29 mouse cellular contexts compared by ENCODE assay signal in the genomic region with DNA sequence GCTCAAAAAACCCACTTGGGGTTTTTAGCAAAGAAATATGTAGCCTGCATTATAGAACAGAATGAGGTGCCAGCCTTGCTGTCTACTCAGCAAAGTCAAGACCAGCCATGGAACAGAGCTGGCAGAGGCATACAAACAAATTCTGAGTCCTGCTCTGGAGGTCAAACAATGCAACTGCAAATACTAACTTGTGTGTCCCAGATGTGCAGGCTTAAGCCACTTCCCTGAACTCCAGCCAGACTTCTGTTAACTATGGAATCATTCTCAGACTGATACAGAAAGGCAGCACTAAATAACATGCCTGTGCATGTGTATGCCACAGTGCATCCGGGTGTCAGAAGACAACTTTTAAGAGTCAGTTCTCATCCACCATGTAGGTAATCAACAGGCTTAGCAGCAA. TPM values are rescaled to one million over a fixed set of nuclear protein-coding genes. Genes with fewer than 3 reads are reported as not detected.
DNase-seq lines count a peak whose midpoint lies in the region; ATAC-seq and TF ChIP-seq lines count a peak whose summit lies in the region.
"Had no signal": no experiment of that assay in that cellular context is flagged by ENCODE, and none has a peak within 500 bp of the region (broad histone marks: within the 10 kb centered on the region; RNA-seq: fewer than 3 reads in every experiment).

No protein-coding gene starts in this region.

- TF ChIP-seq EP300 in stomach, postnatal 0 days (optimal IDR thresholded peaks at IDR 0.05): no peak

- no peaks in the 10 kb centered on the region for H3K36me3 ChIP-seq in limb, embryonic 14.5 days (ENCODE audit: control insufficient read depth, insufficient read depth, low read length)
- H3K36me3 ChIP-seq in limb, embryonic 10.5 days: peaks cover 32% of the 10 kb centered on the region
- H3K36me3 ChIP-seq in stomach, embryonic 15.5 days: peaks cover 2% of the 10 kb centered on the region; the same call in 1 of the 2 replicates
- H3K36me3 ChIP-seq in stomach, postnatal 0 days (ENCODE audit: control insufficient read depth, insufficient read depth, low read length): no peaks in the 10 kb centered on the region
- peaks cover 15% of the 10 kb centered on the region for H3K36me3 ChIP-seq in forebrain, embryonic 13.5 days (ENCODE audit: poor library complexity, severe bottlenecking)
- H3K36me3 ChIP-seq: heart, embryonic 15.5 days; lung, embryonic 15.5 days had no signal

- peak; percentile 27 for DNase-seq in limb, embryonic 14.5 days (ENCODE audit: low spot score)
- DNase-seq in limb, embryonic 10.5 days (ENCODE audit: low spot score): no peak
- DNase-seq in stomach, postnatal 0 days (ENCODE audit: low spot score): no peak
- DNase-seq in fat pad, adult 2 months (ENCODE audit: extremely low read depth, low read depth, low spot score): peak; percentile 45
- DNase-seq in Muller cell, postnatal 12 days (ENCODE audit: inconsistent ontology term): no peak
- DNase-seq: adrenal gland, postnatal 10 days; B cell, adult 2 months; cerebellum, adult 11 months; cerebellum, adult 9-11 months; embryo, embryonic 11 days; gastrocnemius, postnatal 14 days; heart, adult 11 months; heart, postnatal 36 days; kidney, adult 9 months; kidney, postnatal 10 days; layer of hippocampus, adult 9-11 months; liver, embryonic 13.5 days; midbrain, embryonic 14.5 days; thymus, postnatal 14 days had no signal

- ATAC-seq in limb, embryonic 14.5 days (ENCODE audit: low FRiP score, low read depth): no peak
- ATAC-seq in stomach, embryonic 15.5 days (ENCODE audit: insufficient read depth, low FRiP score, low read depth): no peak
- no peak; the same call in 1 of the 2 replicates for ATAC-seq in stomach, postnatal 0 days (ENCODE audit: low FRiP score, low TSS enrichment)
- no peak for ATAC-seq in forebrain, embryonic 13.5 days
- ATAC-seq: forebrain, embryonic 16.5 days; intestine, embryonic 16.5 days had no signal

- no peak overlapping the region for H3K4me3 ChIP-seq in limb, embryonic 14.5 days (replicated peaks; ENCODE audit: low read length)
- no peak overlapping the region for H3K4me3 ChIP-seq in limb, embryonic 10.5 days
- no peak overlapping the region for H3K4me3 ChIP-seq in stomach, embryonic 15.5 days (replicated peaks)
- H3K4me3 ChIP-seq in stomach, postnatal 0 days (ENCODE audit: low read depth, low read length): no peak overlapping the region
- H3K4me3 ChIP-seq in forebrain, embryonic 13.5 days: no peak overlapping the region
- H3K4me3 ChIP-seq: embryonic facial prominence, embryonic 13.5 days; heart, embryonic 10.5 days; heart, embryonic 15.5 days; hindbrain, embryonic 12.5 days; limb, embryonic 12.5 days; liver, embryonic 13.5 days; lung, embryonic 15.5 days had no signal

- 50% methylated on average over 1 of the region's 1 CpGs for WGBS in limb, embryonic 14.5 days
- WGBS in limb, embryonic 10.5 days: 96% methylated on average over 1 of the region's 1 CpGs
- WGBS in stomach, embryonic 15.5 days: 80% methylated on average over 1 of the region's 1 CpGs
- WGBS in stomach, postnatal 0 days: 29% methylated on average over 1 of the region's 1 CpGs
- 98% methylated on average over 1 of the region's 1 CpGs for WGBS in forebrain, embryonic 13.5 days

- H3K27ac ChIP-seq in limb, embryonic 14.5 days (replicated peaks; ENCODE audit: low read depth, low read length): no peak overlapping the region
- H3K27ac ChIP-seq in limb, embryonic 10.5 days: no peak overlapping the region
- peak overlapping the region; percentile 52; the same call in 1 of the 2 replicates for H3K27ac ChIP-seq in stomach, embryonic 15.5 days
- H3K27ac ChIP-seq in stomach, postnatal 0 days (replicated peaks): no peak overlapping the region; the same call in 1 of the 2 replicates
- no peak overlapping the region for H3K27ac ChIP-seq in forebrain, embryonic 13.5 days
- H3K27ac ChIP-seq: embryonic facial prominence, embryonic 13.5 days; heart, embryonic 10.5 days; heart, embryonic 15.5 days; hindbrain, embryonic 12.5 days; limb, embryonic 12.5 days; liver, embryonic 13.5 days; lung, embryonic 15.5 days had no signal

- no peaks in the 10 kb centered on the region for H3K27me3 ChIP-seq in limb, embryonic 14.5 days (ENCODE audit: control insufficient read depth, insufficient read depth, low read length)
- no peaks in the 10 kb centered on the region for H3K27me3 ChIP-seq in limb, embryonic 10.5 days (ENCODE audit: low read depth, poor library complexity, severe bottlenecking)
- H3K27me3 ChIP-seq in stomach, embryonic 15.5 days (replicated peaks): no peaks in the 10 kb centered on the region
- no peaks in the 10 kb centered on the region for H3K27me3 ChIP-seq in stomach, postnatal 0 days (ENCODE audit: control insufficient read depth, insufficient read depth, low read length)
- no peaks in the 10 kb centered on the region for H3K27me3 ChIP-seq in forebrain, embryonic 13.5 days
- H3K27me3 ChIP-seq: embryonic facial prominence, embryonic 13.5 days; heart, embryonic 15.5 days; hindbrain, embryonic 12.5 days; limb, embryonic 12.5 days; liver, embryonic 13.5 days; lung, embryonic 15.5 days had no signal

- no peak for TF ChIP-seq CTCF in stomach, postnatal 0 days (IDR thresholded peaks at IDR 0.05; ENCODE audit: low read depth)

- H3K4me1 ChIP-seq in limb, embryonic 14.5 days (ENCODE audit: control insufficient read depth, insufficient read depth, low read length): 0 out of 2 replicates have a peak, but pooled peaks cover 3% of the 10 kb centered on the region
- peaks cover 4% of the 10 kb centered on the region for H3K4me1 ChIP-seq in limb, embryonic 10.5 days
- H3K4me1 ChIP-seq in stomach, embryonic 15.5 days: peaks cover 12% of the 10 kb centered on the region; the same call in 1 of the 2 replicates
- no peaks in the 10 kb centered on the region for H3K4me1 ChIP-seq in stomach, postnatal 0 days (replicated peaks; ENCODE audit: control insufficient read depth, insufficient read depth)
- peaks cover 9% of the 10 kb centered on the region for H3K4me1 ChIP-seq in forebrain, embryonic 13.5 days
- H3K4me1 ChIP-seq: limb, embryonic 12.5 days; lung, embryonic 15.5 days had no signal

- H3K4me2 ChIP-seq in limb, embryonic 14.5 days (replicated peaks; ENCODE audit: low read depth, low read length, severe bottlenecking): no peak overlapping the region
- H3K4me2 ChIP-seq in stomach, embryonic 15.5 days: no peak overlapping the region
- no peak overlapping the region for H3K4me2 ChIP-seq in stomach, postnatal 0 days (replicated peaks; ENCODE audit: low read depth)
- no peak overlapping the region for H3K4me2 ChIP-seq in forebrain, embryonic 13.5 days
- H3K4me2 ChIP-seq: embryonic facial prominence, embryonic 13.5 days; heart, embryonic 15.5 days; hindbrain, embryonic 12.5 days; limb, embryonic 12.5 days; liver, embryonic 13.5 days; lung, embryonic 15.5 days had no signal

- no peak overlapping the region for H3K9ac ChIP-seq in limb, embryonic 14.5 days (ENCODE audit: low read depth, low read length, severe bottlenecking)
- no peak overlapping the region for H3K9ac ChIP-seq in stomach, embryonic 15.5 days
- H3K9ac ChIP-seq in stomach, postnatal 0 days (ENCODE audit: low read length): no peak overlapping the region
- no peak overlapping the region for H3K9ac ChIP-seq in forebrain, embryonic 13.5 days
- H3K9ac ChIP-seq: embryonic facial prominence, embryonic 13.5 days; heart, embryonic 15.5 days; hindbrain, embryonic 12.5 days; limb, embryonic 12.5 days; liver, embryonic 13.5 days; lung, embryonic 15.5 days had no signal

- TF ChIP-seq POLR2A in limb, embryonic 14.5 days (IDR thresholded peaks at IDR 0.05; ENCODE audit: borderline replicate concordance, extremely low read depth, insufficient read depth, insufficient read length): no peak

- no peaks in the 10 kb centered on the region for H3K9me3 ChIP-seq in limb, embryonic 14.5 days (ENCODE audit: control insufficient read depth, low read length)
- H3K9me3 ChIP-seq in limb, embryonic 10.5 days (replicated peaks): no peaks in the 10 kb centered on the region
- H3K9me3 ChIP-seq in stomach, embryonic 15.5 days: no peaks in the 10 kb centered on the region
- no peaks in the 10 kb centered on the region for H3K9me3 ChIP-seq in stomach, postnatal 0 days (ENCODE audit: control insufficient read depth, low read length)
- H3K9me3 ChIP-seq in forebrain, embryonic 13.5 days (replicated peaks): no peaks in the 10 kb centered on the region
- H3K9me3 ChIP-seq: embryonic facial prominence, embryonic 13.5 days; heart, embryonic 10.5 days; heart, embryonic 15.5 days; hindbrain, embryonic 12.5 days; limb, embryonic 12.5 days; liver, embryonic 13.5 days; lung, embryonic 15.5 days had no signal

RNA-seq across cellular contexts. Expression of a gene that starts 13.4 kb away (rescaled TPM):
- 109 and 114 TPM in 2 replicates for polyA plus RNA-seq in limb, embryonic 14.5 days (2012; rRNA removed)
- polyA plus RNA-seq in limb, embryonic 14.5 days (2014; fragmentation: Nextera tagmentation; extraction: Ambion mirVana): 56.5 and 62.0 TPM in 2 replicates
- polyA plus RNA-seq in limb, embryonic 10.5 days (2016; fragmentation: Nextera tagmentation; extraction: Ambion mirVana): 75.3 and 85.1 TPM in 2 replicates
- polyA plus RNA-seq in stomach, embryonic 15.5 days (2015; fragmentation: Nextera tagmentation; extraction: Ambion mirVana): 45.1 and 48.3 TPM in 2 replicates
- 20.7 and 23.5 TPM in 2 replicates for polyA plus RNA-seq in stomach, postnatal 0 days (2015; fragmentation: Nextera tagmentation; extraction: Ambion mirVana)
- polyA plus RNA-seq in forebrain, embryonic 13.5 days (2015; fragmentation: Nextera tagmentation; extraction: Ambion mirVana): 61.4 and 69.0 TPM in 2 replicates

RNA-seq across cellular contexts. Expression of a gene that starts 35.8 kb away (rescaled TPM):
- 0.47 and 0.62 TPM in 2 replicates for polyA plus RNA-seq in limb, embryonic 14.5 days (2012; rRNA removed)
- polyA plus RNA-seq in limb, embryonic 14.5 days (2014; fragmentation: Nextera tagmentation; extraction: Ambion mirVana): 1.4 and 1.7 TPM in 2 replicates
- 0.54 and 0.90 TPM in 2 replicates for polyA plus RNA-seq in limb, embryonic 10.5 days (2016; fragmentation: Nextera tagmentation; extraction: Ambion mirVana)
- 2.6 and 3.3 TPM in 2 replicates for polyA plus RNA-seq in stomach, embryonic 15.5 days (2015; fragmentation: Nextera tagmentation; extraction: Ambion mirVana)
- polyA plus RNA-seq in stomach, postnatal 0 days (2015; fragmentation: Nextera tagmentation; extraction: Ambion mirVana): 5.4 TPM in 2 replicates
- polyA plus RNA-seq in forebrain, embryonic 13.5 days (2015; fragmentation: Nextera tagmentation; extraction: Ambion mirVana): 0.87 and 0.99 TPM in 2 replicates

RNA-seq across cellular contexts. Expression of a gene that starts 35.8 kb away (rescaled TPM):
- polyA plus RNA-seq in limb, embryonic 14.5 days (2012; rRNA removed): 16.2 and 18.3 TPM in 2 replicates
- 13.2 and 13.5 TPM in 2 replicates for polyA plus RNA-seq in limb, embryonic 14.5 days (2014; fragmentation: Nextera tagmentation; extraction: Ambion mirVana)
- polyA plus RNA-seq in limb, embryonic 10.5 days (2016; fragmentation: Nextera tagmentation; extraction: Ambion mirVana): 14.6 and 16.1 TPM in 2 replicates
- 13.3 and 14.5 TPM in 2 replicates for polyA plus RNA-seq in stomach, embryonic 15.5 days (2015; fragmentation: Nextera tagmentation; extraction: Ambion mirVana)
- 4.2 and 5.4 TPM in 2 replicates for polyA plus RNA-seq in stomach, postnatal 0 days (2015; fragmentation: Nextera tagmentation; extraction: Ambion mirVana)
- 19.1 and 19.5 TPM in 2 replicates for polyA plus RNA-seq in forebrain, embryonic 13.5 days (2015; fragmentation: Nextera tagmentation; extraction: Ambion mirVana)

Comparison
In these comparisons a context has a peak if more than half of its experiments do, and no peak if none do; other contexts are left out.
1. DNase-seq: peak in limb, embryonic 14.5 days (single experiment) and fat pad, adult 2 months (single experiment); none in limb, embryonic 10.5 days (single experiment), stomach, postnatal 0 days (single experiment) and Muller cell, postnatal 12 days (single experiment).